Mouse (Mus musculus) ovary, postnatal 36 days (tissue): ENCODE results near the gene Mapk14.

Source experiments
- DNase-seq: peaks from one replicate; pipeline ENCODE4 v3.0.0; 2022; ENCODE audit warnings: low spot score, mixed read lengths

Gene Mapk14

GRCm38 (mm10) chr17:28781290-28782045 is 90.3 kb downstream of the Mapk14 start:
- DNase-seq, result no peak

GRCm38 (mm10) chr17:28785036-28785435 is 93.9 kb downstream of the Mapk14 start:
- no peak for DNase-seq

- no peak for DNase-seq
These were observed 96.4 kb downstream of the Mapk14 start for GRCm38 (mm10) chr17:28787507-28787906.

- DNase-seq, result no peak
These were observed 105.9 kb downstream of the Mapk14 start for GRCm38 (mm10) chr17:28797031-28797430.
